Mouse (Mus musculus): ENCODE results near the gene Cwc27. TPM values are rescaled to one million over a fixed set of nuclear protein-coding genes. Genes with fewer than 3 reads are reported as not detected.

The Cwc27 gene
- polyA plus RNA-seq, 2 experiments = 14.9 to 24.4 TPM

- no peak for DNase-seq (ENCODE audit: low spot score)
- no peak for ATAC-seq (ENCODE audit: low FRiP score, low read depth)
- Histone ChIP-seq H3K36me3 (ENCODE audit: control insufficient read depth, insufficient read depth, low read length) (peaks cover 24% of the 10 kb centered on the region), H3K4me3 (replicated peaks; ENCODE audit: low read length) (no peak overlapping the region), H3K4me1 (ENCODE audit: control insufficient read depth, insufficient read depth, low read length) (no peaks in the 10 kb centered on the region), H3K4me2 (replicated peaks; ENCODE audit: low read depth, low read length, severe bottlenecking) (no peak overlapping the region), H3K27me3 (ENCODE audit: control insufficient read depth, insufficient read depth, low read length) (no peaks in the 10 kb centered on the region), H3K9ac (ENCODE audit: low read depth, low read length, severe bottlenecking) (no peak overlapping the region), H3K27ac (replicated peaks; ENCODE audit: low read depth, low read length) (no peak overlapping the region), H3K9me3 (ENCODE audit: control insufficient read depth, low read length) (0 out of 2 replicates have a peak, but pooled peaks cover 3% of the 10 kb centered on the region)
- WGBS = 91% methylated on average over 4 of the region's 4 CpGs
- no peak for TF ChIP-seq POLR2A (IDR thresholded peaks at IDR 0.05; ENCODE audit: borderline replicate concordance, extremely low read depth, insufficient read depth, insufficient read length)
Observed at GRCm38 (mm10) chr13:104787260-104787659, 29.7 kb downstream of the Cwc27 start.

DNA sequence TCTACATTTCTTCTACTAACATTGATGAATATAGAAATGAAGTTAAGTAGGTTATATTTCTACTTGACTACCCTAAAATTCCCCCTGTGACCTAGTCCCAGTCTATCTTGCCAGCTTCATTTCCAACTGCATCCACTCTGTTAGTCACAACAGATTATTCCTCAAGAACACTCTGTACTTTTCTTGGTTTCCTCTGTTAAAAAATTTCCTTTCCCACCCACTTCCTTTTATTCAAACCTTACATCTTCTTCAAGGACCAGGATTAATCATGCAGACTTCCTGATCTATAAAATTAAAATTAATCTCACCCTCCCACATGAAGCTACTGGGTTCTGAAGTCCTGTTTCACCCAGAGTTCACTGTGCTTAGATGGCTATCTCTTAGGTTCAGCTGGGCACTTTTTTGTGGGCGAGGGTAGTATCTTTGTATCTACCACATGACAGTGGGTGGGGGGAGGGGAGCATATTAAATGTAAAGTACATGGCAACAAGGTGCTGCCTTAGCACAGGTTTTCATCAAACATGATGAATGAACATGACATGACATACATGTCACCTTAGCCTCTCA lies 37.8 kb downstream of the Cwc27 start:
- no peak overlapping the region for H3K4me3 ChIP-seq (replicated peaks; ENCODE audit: low read length)
- 81% methylated on average over 1 of the region's 1 CpGs for WGBS

DNA sequence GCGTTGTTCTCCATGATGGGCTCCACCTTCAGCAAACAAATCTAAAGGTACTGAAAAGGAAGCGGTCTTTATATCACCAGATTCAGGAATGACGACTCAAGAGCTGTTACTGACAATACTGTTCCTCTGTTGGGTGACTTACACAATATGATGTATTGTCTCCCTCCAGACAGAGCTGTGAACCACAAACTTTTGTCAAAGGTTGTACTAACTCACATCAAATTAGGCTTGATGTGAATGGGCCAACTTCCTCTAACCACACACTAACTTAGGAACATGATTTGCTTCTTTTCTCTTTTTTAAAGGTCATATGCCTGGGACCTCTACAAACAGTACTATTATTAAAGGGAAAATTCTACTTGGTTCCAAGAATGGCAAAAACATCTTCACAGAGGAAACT lies 53.7 kb downstream of the Cwc27 start:
- Histone ChIP-seq H3K36me3 (ENCODE audit: control insufficient read depth, insufficient read depth, low read length) (no peaks in the 10 kb centered on the region), H3K4me3 (replicated peaks; ENCODE audit: low read length) (no peak overlapping the region), H3K9ac (ENCODE audit: low read depth, low read length, severe bottlenecking) (no peak overlapping the region), H3K4me1 (ENCODE audit: control insufficient read depth, insufficient read depth, low read length) (no peaks in the 10 kb centered on the region), H3K27me3 (ENCODE audit: control insufficient read depth, insufficient read depth, low read length) (no peaks in the 10 kb centered on the region), H3K4me2 (replicated peaks; ENCODE audit: low read depth, low read length, severe bottlenecking) (no peak overlapping the region), H3K9me3 (ENCODE audit: control insufficient read depth, low read length) (no peaks in the 10 kb centered on the region), H3K27ac (replicated peaks; ENCODE audit: low read depth, low read length) (no peak overlapping the region)
- ATAC-seq (ENCODE audit: low FRiP score, low read depth) = no peak
- no peak for TF ChIP-seq POLR2A (IDR thresholded peaks at IDR 0.05; ENCODE audit: borderline replicate concordance, extremely low read depth, insufficient read depth, insufficient read length)
- DNase-seq (ENCODE audit: low spot score) = no peak
- 91% methylated on average over 3 of the region's 3 CpGs for WGBS

More for the DNA sequence above, 37.8 kb downstream of the Cwc27 start:
- Histone ChIP-seq H3K9ac (ENCODE audit: low read depth, low read length, severe bottlenecking) (no peak overlapping the region), H3K9me3 (ENCODE audit: control insufficient read depth, low read length) (0 out of 2 replicates have a peak, but pooled peaks cover 4% of the 10 kb centered on the region), H3K27ac (replicated peaks; ENCODE audit: low read depth, low read length) (no peak overlapping the region), H3K27me3 (ENCODE audit: control insufficient read depth, insufficient read depth, low read length) (no peaks in the 10 kb centered on the region), H3K4me2 (replicated peaks; ENCODE audit: low read depth, low read length, severe bottlenecking) (no peak overlapping the region), H3K36me3 (ENCODE audit: control insufficient read depth, insufficient read depth, low read length) (peaks cover 10% of the 10 kb centered on the region; the same call in 1 of the 2 replicates), H3K4me1 (ENCODE audit: control insufficient read depth, insufficient read depth, low read length) (no peaks in the 10 kb centered on the region)
- DNase-seq (ENCODE audit: low spot score) (no peak), ATAC-seq (ENCODE audit: low FRiP score, low read depth) (no peak)
- TF ChIP-seq POLR2A (IDR thresholded peaks at IDR 0.05; ENCODE audit: borderline replicate concordance, extremely low read depth, insufficient read depth, insufficient read length) = no peak

DNA sequence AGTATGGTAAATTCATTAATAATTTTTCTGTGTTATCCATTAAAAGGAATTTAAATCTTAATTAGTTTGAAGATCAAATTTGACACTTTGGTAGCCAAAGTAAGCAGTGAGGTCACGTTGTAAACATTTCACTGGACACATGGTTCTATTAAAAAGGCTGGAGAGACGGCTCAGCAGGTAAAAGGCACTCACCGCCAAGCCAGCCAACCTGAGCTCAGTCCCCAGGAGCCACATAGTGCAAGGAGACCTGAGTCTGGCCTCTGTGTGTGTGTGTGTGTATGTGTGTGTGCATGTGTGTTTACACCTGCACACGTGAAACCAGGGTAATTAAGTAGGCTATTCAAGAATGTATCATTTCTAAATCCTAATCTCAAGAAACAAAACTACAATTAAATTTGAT lies 54.5 kb downstream of the Cwc27 start:
- Histone ChIP-seq H3K27me3 (ENCODE audit: control insufficient read depth, insufficient read depth, low read length) (no peaks in the 10 kb centered on the region), H3K27ac (replicated peaks; ENCODE audit: low read depth, low read length) (no peak overlapping the region), H3K36me3 (ENCODE audit: control insufficient read depth, insufficient read depth, low read length) (no peaks in the 10 kb centered on the region), H3K9ac (ENCODE audit: low read depth, low read length, severe bottlenecking) (no peak overlapping the region), H3K4me1 (ENCODE audit: control insufficient read depth, insufficient read depth, low read length) (no peaks in the 10 kb centered on the region), H3K4me3 (replicated peaks; ENCODE audit: low read length) (no peak overlapping the region), H3K9me3 (ENCODE audit: control insufficient read depth, low read length) (no peaks in the 10 kb centered on the region), H3K4me2 (replicated peaks; ENCODE audit: low read depth, low read length, severe bottlenecking) (no peak overlapping the region)
- no peak for TF ChIP-seq POLR2A (IDR thresholded peaks at IDR 0.05; ENCODE audit: borderline replicate concordance, extremely low read depth, insufficient read depth, insufficient read length)
- DNase-seq (ENCODE audit: low spot score) (no peak), ATAC-seq (ENCODE audit: low FRiP score, low read depth) (no peak)
- 75% methylated on average over 4 of the region's 4 CpGs for WGBS

- DNase-seq (ENCODE audit: low spot score) (no peak), ATAC-seq (ENCODE audit: low FRiP score, low read depth) (no peak)
- 100% methylated on average over 1 of the region's 1 CpGs for WGBS
- no peak for TF ChIP-seq POLR2A (IDR thresholded peaks at IDR 0.05; ENCODE audit: borderline replicate concordance, extremely low read depth, insufficient read depth, insufficient read length)
- Histone ChIP-seq H3K4me2 (replicated peaks; ENCODE audit: low read depth, low read length, severe bottlenecking) (no peak overlapping the region), H3K9ac (ENCODE audit: low read depth, low read length, severe bottlenecking) (no peak overlapping the region), H3K4me1 (ENCODE audit: control insufficient read depth, insufficient read depth, low read length) (no peaks in the 10 kb centered on the region), H3K27ac (replicated peaks; ENCODE audit: low read depth, low read length) (no peak overlapping the region), H3K27me3 (ENCODE audit: control insufficient read depth, insufficient read depth, low read length) (no peaks in the 10 kb centered on the region), H3K36me3 (ENCODE audit: control insufficient read depth, insufficient read depth, low read length) (no peaks in the 10 kb centered on the region), H3K4me3 (replicated peaks; ENCODE audit: low read length) (no peak overlapping the region), H3K9me3 (ENCODE audit: control insufficient read depth, low read length) (no peaks in the 10 kb centered on the region)
Observed at GRCm38 (mm10) chr13:104759381-104759780, 57.6 kb downstream of the Cwc27 start.

GRCm38 (mm10) chr13:104747032-104747431 lies 69.9 kb downstream of the Cwc27 start:
- Histone ChIP-seq H3K36me3 (ENCODE audit: control insufficient read depth, insufficient read depth, low read length) (no peaks in the 10 kb centered on the region), H3K9ac (ENCODE audit: low read depth, low read length, severe bottlenecking) (no peak overlapping the region), H3K4me2 (replicated peaks; ENCODE audit: low read depth, low read length, severe bottlenecking) (no peak overlapping the region), H3K4me3 (replicated peaks; ENCODE audit: low read length) (no peak overlapping the region), H3K9me3 (ENCODE audit: control insufficient read depth, low read length) (no peaks in the 10 kb centered on the region), H3K4me1 (ENCODE audit: control insufficient read depth, insufficient read depth, low read length) (no peaks in the 10 kb centered on the region), H3K27ac (replicated peaks; ENCODE audit: low read depth, low read length) (no peak overlapping the region), H3K27me3 (ENCODE audit: control insufficient read depth, insufficient read depth, low read length) (no peaks in the 10 kb centered on the region)
- DNase-seq (ENCODE audit: low spot score) (no peak), ATAC-seq (ENCODE audit: low FRiP score, low read depth) (no peak)
- TF ChIP-seq POLR2A (IDR thresholded peaks at IDR 0.05; ENCODE audit: borderline replicate concordance, extremely low read depth, insufficient read depth, insufficient read length) = no peak
